ENCODE assay signal across 8 mouse cellular contexts in the genomic region with DNA sequence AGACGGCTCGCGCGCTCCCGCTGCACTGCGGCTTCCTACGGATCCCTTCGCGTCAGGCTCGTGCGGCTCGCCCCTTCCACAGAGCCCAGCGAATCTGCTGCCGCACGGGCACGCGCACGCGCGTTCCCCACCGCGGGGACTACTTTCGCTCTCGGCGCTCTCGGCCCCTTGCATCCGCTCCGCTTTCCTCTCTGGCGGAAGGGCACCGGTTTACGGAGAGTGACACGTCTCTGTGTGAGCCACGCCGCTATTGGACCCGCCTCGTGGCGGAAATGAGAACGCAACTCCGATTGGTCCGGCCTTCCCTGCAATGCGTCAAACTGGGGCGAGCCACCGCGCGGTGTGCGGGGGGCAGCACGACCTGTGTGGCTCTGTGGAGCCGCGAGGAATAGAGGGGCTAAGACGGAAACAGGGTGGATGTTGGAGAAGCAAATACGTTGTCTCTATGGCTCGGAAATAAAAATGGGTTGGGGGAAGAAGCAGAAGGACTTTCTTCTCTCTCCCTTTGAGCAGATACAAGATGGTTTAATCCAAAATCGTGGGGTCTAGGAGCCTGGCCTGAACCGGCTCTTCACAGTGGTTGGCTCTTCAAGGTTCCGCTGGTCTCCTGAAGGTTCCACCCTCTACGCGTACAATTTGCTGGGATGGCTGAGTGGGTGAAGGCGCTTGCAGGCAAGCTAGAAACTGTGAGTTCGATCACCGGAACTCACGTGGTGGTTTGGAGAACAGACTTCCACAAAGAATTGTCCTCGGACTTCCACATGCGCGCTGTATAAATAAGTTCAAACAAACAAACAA. TPM values are rescaled to one million over a fixed set of nuclear protein-coding genes. Genes with fewer than 3 reads are reported as not detected.
A peak's percentile ranks its signal among the peaks of the same experiment; 100 is the strongest.
DNase-seq lines count a peak whose midpoint lies in the region; ATAC-seq lines count a peak whose summit lies in the region.

A gene (minus strand): TSS at position 78 of the 798 bp plus-strand sequence.

- H3K36me3 ChIP-seq in heart, embryonic 10.5 days: peaks cover 20% of the 10 kb centered on the region
- H3K36me3 ChIP-seq in kidney, embryonic 15.5 days: peaks cover 15% of the 10 kb centered on the region

- peak within 1 kb of the TSS; percentile 98 for H3K27ac ChIP-seq in heart, embryonic 10.5 days
- peak within 1 kb of the TSS; percentile 97 for H3K27ac ChIP-seq in kidney, embryonic 15.5 days

- H3K27me3 ChIP-seq in heart, embryonic 10.5 days (ENCODE audit: insufficient read depth, poor library complexity, severe bottlenecking): no peaks in the 10 kb centered on the region
- H3K27me3 ChIP-seq in kidney, embryonic 15.5 days: no peaks in the 10 kb centered on the region

- peak within 1 kb of the TSS; percentile 90 for H3K9ac ChIP-seq in kidney, embryonic 15.5 days

- ATAC-seq in erythroblast, adult 5-6 weeks (replicated peaks; ENCODE audit: low FRiP score, poor library complexity, severe bottlenecking): peak; percentile 85
- ATAC-seq in kidney, embryonic 15.5 days (replicated peaks; ENCODE audit: low FRiP score): peak; percentile 94
- ATAC-seq in monocyte, adult 5-6 weeks (replicated peaks; ENCODE audit: insufficient number of reproducible peaks, low FRiP score, low TSS enrichment, poor library complexity, severe bottlenecking): peak; percentile 84

- DNase-seq in B cell, adult 2 months: peak; percentile 99
- peak; percentile 100 for DNase-seq in brain, adult 2 months (ENCODE audit: low read depth, low spot score)
- DNase-seq in heart, embryonic 10.5 days (ENCODE audit: low spot score): peak; percentile 99
- peak; percentile 99 for DNase-seq in liver
- DNase-seq in spleen, postnatal 4 days (ENCODE audit: low spot score in 2 of 2): peak; percentile 99 to 100

- WGBS in heart, embryonic 10.5 days: 1% methylated on average over 58 of the region's 64 CpGs
- WGBS in kidney, embryonic 15.5 days: 2% methylated on average over 64 of the region's 64 CpGs

- H3K9me3 ChIP-seq in heart, embryonic 10.5 days: no peaks in the 10 kb centered on the region
- H3K9me3 ChIP-seq in kidney, embryonic 15.5 days (replicated peaks): no peaks in the 10 kb centered on the region

- H3K4me3 ChIP-seq in heart, embryonic 10.5 days: peak within 1 kb of the TSS; percentile 95
- H3K4me3 ChIP-seq in kidney, embryonic 15.5 days (replicated peaks): peak within 1 kb of the TSS; percentile 96

- H3K4me2 ChIP-seq in kidney, embryonic 15.5 days: peak within 1 kb of the TSS; percentile 86

- peaks cover 38% of the 10 kb centered on the region for H3K4me1 ChIP-seq in heart, embryonic 10.5 days
- H3K4me1 ChIP-seq in kidney, embryonic 15.5 days: peaks cover 41% of the 10 kb centered on the region

RNA-seq across cellular contexts. Expression of the gene that starts here (rescaled TPM):
- total RNA-seq in erythroblast, adult 5-6 weeks (2015; ENCODE audit: low replicate concordance): 41.1 and 44.1 TPM in 2 replicates
- 157 and 162 TPM in 2 replicates for total RNA-seq in erythroblast, adult 5-6 weeks (2017; ENCODE audit: low replicate concordance)
- polyA plus RNA-seq in heart, embryonic 10.5 days (2016; fragmentation: Nextera tagmentation; extraction: Ambion mirVana): 114 and 117 TPM in 2 replicates
- polyA plus RNA-seq in kidney, embryonic 15.5 days (2015; fragmentation: Nextera tagmentation; extraction: Ambion mirVana): 116 and 124 TPM in 2 replicates
- total RNA-seq in monocyte, adult 5-6 weeks (2017): 169 to 298 TPM (median 195 TPM) in 3 replicates

Comparison
In these comparisons a context has a peak if more than half of its experiments do, and no peak if none do; other contexts are left out.
1. Peak in every context shown above with its lines: DNase-seq, ATAC-seq, H3K4me3 ChIP-seq and H3K27ac ChIP-seq.